Mouse (Mus musculus): Measurements from ENCODE around the gene Rftn2.

DNA sequence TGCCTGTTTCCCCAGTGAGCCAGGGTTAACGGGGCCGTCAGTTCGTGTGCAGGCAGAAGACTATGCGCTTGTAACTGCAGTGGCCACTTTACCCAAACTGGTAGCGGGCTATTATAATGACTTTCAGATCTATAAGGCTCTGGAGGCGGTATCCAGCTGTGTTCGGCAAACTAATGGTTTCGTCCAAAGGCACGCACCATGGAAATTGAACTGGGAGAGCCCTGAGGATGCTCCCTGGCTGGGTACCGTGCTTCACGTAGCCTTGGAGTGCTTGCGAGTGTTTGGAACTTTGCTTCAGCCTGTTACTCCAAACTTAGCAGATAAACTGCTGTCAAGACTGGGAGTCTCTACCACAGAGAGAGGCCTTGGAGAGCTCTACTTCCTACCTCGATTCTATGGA lies 11.9 kb upstream of the Rftn2 start:
- TF ChIP-seq POLR2A (IDR thresholded peaks at IDR 0.05; ENCODE audit: low read depth, low read length): no peak
- TF ChIP-seq CTCF (IDR thresholded peaks at IDR 0.05; ENCODE audit: extremely low read depth, insufficient read depth, insufficient read length, insufficient replicate concordance): no peak
